Mouse (Mus musculus) frontal cortex, postnatal 25 days (tissue): ENCODE data around the gene Shank2.
A peak's percentile ranks its signal among the peaks of the same experiment; 100 is the strongest.

Source experiments
- DNase-seq, 2 experiments: peaks; one replicate each; pipeline ENCODE4 v3.0.0; 2022; ENCODE audit warnings: low spot score in 2 of 2

Gene Shank2

DNA sequence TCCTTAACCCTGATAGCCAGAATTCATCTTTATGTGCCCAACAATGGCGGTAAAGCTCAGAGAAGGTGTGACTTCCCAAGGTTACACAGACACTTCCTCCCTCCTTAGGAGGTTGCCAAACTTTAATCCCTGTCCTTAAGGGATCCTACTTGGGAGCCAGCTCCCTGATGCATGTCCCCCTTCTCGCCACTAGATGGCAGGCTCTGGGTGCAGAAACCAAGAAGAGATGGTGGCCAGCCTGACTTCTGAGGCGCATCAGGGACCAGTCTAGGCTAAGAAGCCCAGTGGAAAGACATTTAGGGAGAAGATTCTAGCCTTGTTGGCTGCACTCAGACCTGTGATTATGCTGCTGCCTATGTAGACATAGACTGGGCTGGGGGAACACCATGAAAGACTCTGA lies 215.5 kb downstream of the Shank2 start:
- DNase-seq = peak; percentile 55 to 75

DNA sequence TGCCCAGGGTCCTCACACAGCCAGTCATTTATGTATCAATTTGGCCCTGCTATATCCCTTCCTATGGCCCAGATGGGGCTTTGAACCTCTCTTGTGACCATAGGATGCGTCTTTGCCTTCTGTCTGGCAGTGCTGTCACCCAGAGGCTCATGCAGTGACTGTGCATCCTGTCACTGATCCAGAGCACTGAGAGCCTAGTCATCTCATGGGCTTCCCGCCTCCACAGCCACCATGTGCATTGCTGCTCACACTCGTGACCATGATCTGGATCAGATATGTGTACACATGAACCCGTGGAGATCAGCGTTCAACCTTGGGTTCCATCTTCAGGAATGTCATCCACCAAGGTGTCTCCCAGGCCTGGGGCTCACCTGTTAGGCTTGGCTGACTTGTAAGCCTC lies 227.0 kb downstream of the Shank2 start:
- no peak for DNase-seq

DNA sequence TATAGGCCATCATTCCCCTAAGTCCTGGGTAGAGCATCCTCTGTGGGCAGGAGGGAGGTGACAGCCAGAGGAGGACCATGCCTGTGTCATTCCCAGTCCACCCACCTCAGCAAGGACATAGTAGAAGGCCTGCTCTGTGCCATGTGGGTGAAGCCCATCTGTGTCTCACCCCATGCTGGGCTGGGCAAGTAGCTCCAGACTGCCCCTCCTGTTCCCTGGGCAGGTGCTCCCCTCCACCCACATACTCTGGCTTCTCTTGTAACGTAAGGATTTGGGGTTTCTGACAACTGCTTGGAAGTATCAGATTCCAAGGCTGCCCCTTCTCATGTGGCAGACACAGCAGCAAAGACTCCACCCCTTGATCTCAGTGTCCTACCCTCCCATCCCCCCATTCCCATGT lies 227.7 kb downstream of the Shank2 start:
- no peak for DNase-seq

DNA sequence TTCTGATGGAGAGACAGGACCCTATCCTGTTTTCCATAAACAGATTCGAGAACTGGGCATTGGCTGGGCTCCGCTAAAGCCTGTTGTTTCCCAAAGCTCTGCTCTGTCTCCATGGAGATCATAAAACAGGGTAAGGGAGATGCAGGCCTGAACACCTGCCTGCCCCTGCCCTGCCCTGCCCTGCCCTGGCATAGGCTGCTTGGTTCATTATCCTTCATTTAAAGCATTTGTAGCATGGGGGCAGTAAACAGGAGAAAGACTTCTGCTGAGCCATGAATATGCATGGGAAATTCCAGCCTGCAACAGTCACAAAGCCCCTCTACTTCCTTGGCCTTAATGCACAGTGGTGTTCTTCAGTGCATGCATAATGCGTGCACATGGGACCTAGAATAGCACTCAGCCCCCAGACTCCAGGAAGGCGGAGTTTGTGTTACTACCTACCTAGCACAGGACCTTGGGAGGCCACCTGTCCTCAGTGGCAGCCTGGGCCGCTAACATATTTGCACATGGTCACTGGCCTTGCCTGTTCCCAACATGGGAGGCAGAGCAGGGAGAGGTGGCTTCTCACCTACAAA lies 230.5 kb downstream of the Shank2 start:
- no peak for DNase-seq

DNA sequence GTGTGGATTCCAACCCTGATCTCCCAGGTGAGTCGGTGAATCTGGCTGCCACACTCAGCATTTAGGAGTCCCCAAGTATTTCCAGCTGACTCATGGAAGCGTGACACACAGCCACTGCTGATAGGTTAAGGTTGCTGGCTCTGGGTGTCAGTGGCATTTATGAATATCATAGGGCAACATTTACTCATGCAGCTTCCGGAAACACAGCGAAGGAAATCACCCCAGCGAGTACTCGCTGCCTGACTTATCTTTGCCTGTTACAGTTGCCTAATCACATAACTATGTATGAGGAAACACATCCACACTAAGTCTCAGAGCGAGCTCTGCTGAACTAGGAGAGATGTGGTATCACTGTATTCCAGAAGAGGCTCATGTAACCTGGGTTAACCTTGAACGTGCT lies 231.8 kb downstream of the Shank2 start:
- no peak for DNase-seq

DNA sequence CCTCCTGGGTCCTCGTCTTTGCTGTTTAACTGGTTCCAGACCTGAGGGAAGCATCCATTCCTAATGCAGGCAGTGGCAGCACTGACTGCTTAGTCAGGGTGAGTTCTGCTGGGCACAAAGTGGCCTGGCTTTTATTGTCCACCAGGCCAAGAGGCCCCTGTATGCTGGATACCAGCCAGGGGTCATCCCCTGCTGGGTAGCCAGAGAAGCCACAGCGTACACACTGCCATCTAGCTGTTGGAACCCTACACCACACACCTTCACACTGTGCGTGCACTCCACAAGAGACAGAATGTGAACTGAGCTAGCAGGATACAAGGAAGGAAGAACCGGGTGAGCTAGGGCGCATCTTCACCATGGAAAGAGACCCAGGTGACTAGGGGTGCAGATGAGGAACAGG lies 233.1 kb downstream of the Shank2 start:
- DNase-seq = no peak

DNA sequence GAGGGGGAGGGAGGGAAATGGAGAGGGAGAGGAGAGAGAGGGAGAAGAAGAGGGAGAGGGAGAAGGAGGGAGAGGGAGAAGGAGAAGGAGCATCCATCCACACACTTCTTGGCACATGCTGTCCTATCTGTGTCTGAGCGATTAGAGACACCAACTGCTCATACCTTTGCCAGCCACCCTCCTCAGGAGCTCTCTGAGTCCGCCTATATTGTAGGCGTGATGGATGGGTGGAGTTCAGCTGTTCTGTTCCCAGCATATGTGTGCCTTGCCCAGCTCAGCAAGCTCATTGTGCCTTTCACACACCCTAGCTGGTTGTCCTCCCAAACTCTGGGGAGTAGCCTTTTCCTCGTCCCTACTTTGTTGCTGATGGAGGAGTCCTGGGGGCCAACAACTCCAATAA lies 233.8 kb downstream of the Shank2 start:
- DNase-seq = no peak

DNA sequence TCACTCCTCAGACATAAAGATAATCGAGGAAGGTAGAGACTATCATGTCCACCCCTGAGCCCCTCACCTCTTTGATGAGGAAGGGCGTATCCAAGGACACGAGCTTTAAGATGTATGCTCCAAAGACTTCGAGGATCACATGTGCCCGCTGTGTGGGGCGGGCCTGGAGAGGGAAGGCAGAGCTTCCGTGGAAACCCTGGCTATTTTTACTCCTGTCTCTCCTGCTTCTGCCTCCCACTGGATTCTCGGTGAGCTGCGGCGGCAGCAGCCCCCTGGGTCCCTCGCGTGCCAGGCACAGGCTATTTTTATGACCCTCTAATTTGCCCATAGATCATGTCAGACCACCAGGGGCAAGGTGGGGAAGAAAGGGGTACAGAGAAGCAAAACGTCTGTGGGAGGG lies 235.1 kb downstream of the Shank2 start:
- DNase-seq = no peak

DNA sequence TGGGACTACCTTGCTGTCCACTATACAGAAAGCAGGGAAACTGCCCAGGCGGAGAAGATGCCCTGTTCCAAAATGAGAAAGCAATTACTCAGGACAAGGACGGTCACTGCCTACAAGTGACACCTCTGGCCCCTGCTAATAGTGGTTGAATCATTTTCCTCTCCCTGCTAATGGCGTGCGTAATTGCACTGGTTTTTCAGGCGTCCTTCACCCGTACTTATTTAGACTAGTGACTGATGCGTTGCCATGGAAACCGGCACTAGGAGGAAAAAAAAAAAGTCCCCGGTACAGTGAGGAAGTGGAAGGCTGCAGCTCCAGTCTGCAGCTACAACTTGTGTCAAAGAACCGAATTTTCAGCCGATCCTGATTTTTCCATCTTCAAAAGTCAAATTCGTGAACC lies 236.7 kb downstream of the Shank2 start:
- no peak for DNase-seq

DNA sequence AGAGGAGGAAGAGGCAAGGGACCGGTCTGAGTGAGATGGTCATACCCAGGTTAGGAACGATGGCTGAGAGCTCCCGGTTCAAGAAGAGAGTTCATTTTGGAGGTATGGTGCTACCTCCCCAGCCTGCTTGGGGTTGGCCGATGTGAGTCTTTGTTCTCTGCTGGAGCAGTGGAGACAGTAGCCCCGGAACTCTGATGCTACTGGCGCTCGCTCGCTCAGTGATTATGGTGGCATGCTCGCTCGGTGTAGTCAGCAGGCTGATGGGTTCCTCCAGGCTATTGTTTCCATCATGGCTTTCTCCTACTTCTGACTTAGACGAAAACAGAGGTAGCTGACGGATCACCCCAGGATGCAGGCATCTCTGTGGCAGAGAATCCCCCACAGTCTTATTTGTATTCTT lies 237.3 kb downstream of the Shank2 start:
- no peak for DNase-seq

DNA sequence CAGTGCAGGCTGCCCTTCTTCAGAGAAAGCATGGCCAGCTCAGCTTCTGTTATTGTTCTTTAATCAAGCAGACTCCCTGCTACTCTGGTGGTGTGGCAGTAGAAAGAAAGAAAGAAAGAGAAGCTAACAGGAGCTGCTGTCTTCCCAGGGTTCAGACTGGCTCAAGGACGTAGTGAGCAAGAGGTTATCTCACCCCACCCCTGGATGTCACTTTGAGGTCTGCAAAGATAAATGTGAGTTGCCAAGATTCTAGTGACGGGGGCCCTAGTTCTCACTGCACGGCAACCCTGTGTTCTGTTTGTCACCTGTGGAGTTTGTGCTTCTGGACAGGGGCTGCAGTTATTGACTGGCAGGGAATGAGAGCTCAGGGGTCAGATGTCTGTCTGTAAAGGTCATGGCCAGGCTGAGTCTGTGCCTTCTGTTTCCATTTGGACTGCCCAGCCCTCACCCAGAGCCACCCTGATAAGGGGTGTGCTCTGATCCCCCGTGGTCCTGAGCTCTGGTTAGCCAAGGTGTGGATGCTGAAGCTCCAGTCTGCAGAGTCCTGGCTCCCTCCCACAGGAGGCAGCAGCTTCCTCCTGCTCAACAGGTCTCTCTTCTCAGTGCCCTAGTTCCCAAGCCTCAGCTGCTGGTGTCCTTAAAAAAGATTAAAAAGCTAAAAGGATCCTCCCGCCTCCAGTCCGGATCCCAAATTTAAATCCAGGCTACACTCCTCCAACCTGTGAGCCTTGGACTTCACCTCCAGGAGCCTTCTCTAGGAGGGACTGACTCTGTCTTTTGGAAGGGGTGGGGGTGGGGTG lies 238.0 kb downstream of the Shank2 start:
- DNase-seq = no peak

DNA sequence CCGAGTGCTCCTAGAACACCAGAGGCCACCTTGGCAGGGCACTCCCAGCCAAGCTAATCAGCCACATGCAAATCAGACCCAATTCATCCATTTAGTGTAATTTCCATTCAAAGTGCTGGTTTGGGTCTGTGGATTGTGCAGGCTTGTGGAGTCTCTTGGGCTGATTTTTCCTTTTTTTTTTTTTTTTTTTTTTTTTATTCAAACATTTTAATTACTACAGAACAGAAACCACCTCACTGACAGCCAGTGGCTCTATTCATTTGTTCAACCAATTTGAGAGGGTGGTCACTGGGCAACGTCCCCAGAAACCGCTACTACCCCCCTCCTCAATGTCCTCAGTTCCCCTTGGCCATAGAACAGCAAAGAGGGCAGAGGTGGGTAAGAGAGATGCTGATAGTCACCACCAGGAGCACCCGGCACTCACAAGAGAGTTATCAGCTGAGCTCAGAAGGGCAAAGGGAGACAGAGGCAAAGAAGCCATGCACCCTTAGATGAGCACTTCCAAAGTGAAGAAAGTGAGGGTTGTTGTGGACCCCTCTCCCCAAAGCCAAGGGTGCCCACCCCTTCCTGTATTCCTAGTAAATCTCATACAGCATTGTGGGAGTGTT lies 239.1 kb downstream of the Shank2 start:
- DNase-seq = no peak

DNA sequence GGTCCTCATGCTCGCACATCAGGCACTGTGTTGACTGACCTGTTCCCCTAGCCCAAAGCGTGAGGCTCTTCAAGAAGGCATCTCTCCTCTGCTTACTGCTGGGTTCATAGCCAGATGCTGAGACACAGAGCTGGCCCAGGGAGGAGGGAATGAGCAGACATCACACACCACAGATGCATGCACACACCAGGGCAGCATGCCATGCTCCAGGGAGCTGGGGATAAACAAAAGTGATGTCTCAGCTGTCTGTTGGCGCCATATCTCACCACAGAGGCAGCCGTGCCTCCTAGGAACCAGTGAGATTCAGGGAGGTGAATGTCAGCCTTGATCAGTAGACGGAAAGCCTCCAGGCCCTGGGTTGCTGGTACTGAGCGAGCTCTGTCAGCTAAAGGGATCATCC lies 242.5 kb downstream of the Shank2 start:
- DNase-seq = no peak

DNA sequence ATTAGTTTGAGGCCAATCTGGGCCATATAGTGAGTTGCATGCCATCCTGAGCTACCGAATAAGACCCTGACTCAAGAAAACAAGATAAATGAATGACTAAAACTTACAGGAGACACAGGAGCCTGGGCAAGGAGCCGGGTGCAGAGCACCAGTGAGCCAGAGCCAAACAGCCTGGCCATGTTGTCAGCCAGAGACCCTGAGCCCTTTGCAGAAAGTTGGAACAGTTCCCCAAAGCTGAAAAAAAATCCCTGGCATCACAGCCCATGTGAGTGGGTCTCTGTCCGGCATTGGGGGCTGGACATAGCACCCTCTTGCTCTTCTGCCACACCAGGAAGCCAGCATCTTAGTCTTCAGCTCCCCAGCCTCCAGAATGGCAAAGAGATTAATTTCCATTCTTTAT lies 244.5 kb downstream of the Shank2 start:
- no peak for DNase-seq

DNA sequence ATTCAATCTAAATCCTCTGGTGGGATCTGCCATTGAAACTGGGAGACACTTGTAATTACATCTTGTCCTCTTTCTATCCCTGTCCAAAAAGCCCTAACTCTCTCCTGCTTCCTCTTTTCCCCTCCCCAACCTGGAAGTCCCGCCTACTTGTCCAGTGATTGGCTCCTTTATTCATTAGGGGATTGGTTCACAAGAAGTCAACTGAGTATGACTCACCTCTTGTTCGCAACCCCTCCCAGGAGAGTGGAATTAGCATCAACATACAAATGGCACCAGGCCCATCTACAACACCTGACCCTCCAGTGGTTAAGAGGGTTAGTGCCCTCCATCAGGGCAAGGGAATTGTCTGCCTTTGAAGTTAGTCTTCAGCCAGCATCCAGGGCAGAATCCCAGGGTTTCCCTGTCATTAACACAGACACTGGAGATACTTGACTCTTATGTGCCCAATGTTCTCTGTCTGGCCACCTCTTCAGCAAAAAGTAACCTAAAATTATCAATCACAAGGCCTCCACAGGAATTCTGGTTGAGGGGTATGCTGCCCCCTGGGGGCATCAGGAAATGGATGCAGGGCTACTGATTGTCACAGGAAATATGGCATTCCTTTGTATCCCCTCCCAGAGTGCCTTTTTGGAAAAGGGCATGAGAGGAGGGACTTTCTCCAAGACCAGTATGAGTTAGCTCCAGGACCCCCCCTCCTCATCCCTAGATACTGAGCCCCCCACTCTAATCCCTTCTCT lies 247.1 kb downstream of the Shank2 start:
- DNase-seq = no peak

DNA sequence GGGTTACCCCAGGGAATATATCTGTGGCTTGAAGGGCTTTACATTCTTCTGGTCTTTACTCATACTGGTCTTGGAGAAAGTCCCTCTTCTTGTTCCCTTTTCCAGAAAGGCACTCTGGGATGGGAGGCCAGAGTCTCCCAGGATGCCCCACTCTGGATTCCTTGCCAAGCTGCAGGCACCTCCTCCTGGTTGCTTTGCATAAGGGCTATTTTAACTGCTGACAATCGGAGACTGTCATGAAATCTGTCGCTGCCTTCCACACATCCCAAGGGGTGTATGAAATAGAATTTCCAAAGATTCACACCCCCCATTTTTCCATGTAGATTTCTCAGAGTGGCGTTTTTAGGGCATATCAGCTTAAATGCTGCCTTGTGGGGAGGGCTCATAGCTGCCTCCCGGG lies 249.1 kb downstream of the Shank2 start:
- DNase-seq = no peak

DNA sequence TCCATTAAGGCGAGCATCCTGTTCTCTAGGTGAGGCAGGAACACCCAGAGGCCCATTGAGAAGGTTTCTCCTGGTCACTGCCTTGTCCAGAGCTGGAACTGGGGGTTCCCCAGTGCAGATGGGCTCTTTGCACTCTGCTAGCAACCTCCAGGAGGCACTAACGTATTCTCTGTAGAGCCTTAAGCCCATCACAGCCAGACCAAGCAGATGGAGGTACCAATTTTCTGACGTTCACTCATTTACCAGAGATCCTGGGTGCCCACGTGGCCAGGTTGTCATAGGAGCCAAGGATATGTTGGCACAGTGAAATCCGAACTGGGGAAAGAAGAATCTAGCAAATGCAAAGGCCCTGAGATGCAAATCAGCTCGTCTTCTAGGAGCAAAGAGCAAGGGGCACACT lies 249.5 kb downstream of the Shank2 start:
- DNase-seq = no peak

DNA sequence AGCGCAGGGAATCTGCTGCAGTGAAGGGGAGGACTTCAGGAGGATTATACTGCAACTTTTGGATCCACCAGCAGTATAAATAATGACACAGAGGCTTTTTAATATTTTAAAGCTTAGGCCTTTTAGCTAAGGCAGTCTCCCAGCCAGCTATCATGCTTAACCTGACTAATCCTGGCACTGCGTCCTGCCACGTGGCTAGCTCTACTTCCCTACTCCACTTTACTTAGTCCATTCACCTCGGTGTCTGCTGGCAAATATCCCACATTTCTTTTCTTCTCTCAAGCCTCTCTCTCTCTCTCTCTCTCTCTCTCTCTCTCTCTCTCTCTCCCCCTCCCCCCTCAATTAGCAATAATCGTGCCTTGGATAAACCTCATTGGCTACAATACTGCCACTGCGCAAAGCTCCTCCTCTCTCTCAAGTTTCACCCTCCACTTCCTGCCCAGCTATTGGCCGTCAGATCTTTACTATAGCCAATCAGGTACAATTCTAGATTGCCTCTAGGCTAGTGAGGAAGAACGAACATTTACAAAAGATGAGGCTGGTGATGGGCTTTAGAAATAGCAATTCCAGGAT lies 253.0 kb downstream of the Shank2 start:
- DNase-seq = no peak

DNA sequence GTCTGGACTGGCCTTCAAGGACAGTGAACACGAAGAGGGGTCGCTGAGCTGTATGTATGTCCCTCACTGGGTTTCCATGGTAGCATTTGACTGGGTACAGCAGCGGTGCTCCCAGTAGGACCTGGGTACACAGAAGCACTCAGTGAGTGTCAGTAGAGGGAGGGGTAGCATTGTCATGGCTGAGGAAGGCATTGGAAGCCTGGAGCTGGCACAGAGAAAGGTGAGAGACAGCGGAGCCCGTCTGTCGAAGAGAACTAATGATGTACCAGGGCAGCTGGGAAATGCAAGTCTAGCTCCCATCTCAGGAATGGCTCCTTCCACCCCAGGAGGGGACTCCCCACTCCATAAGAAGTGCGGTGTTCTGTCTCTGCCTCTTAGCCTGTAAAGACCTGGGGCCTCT lies 256.1 kb downstream of the Shank2 start:
- no peak for DNase-seq

DNA sequence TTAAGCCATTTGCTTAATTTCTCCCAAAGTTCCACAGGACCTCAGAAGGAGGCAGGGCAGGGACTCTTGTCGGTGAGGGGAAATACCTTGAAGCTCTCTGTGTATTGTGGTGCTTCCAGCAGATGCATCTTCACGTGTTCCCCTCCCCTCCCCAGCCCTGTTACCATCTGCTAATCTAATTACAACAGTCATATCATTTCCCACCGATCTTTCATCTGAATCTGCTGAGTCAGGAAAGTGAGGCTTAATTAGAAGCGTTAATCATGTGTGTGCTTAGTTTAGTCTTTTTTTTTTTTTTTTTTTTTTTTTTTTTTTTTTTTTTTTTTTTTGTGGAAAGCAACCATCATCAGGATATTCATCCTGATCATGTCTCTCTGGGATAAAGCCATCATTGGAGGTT lies 256.6 kb downstream of the Shank2 start:
- DNase-seq = no peak

DNA sequence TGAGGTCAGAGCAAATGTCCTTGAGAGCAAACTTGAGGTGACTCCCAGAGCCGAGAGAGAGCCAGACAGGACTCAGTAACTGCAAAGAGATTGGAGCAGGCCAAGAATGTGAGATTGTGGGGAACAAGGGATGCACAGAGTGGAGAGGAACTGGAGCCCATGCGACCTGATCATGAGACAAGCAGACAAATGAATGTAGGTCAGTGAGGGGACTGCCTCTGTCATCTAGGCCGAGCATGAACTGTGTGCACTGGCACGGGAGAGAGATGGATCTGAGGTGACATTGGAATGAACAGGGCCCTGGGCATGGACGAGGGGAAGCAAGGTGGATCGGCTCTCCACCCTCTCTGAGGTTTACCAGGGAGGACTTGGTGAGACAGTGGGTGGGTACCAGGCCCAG lies 260.9 kb downstream of the Shank2 start:
- DNase-seq = no peak

DNA sequence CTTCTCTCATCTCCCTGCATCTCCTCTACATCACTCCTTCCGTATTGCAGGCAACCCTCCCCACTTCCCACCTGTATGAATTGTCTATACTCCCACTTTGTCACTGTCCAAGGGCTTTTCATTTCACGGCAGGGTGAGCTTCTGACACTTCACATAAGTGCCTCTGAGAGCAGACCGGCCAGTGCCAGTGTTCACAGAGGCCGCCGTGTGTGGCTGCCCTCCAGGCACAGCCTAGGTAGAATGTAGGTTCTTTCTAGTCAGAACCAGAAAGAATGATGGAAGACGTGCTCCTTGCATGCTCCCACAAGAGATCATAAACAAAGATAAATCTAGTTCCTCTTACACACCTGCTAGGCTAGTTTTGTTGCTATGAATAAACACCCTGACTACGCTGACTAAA lies 265.0 kb downstream of the Shank2 start:
- no peak for DNase-seq
